Mouse (Mus musculus): ENCODE measurements around the gene Slx1b.
"Not testable (repeated sequence)": the region's sequence is repeated elsewhere in the genome, so short reads cannot be mapped to it uniquely, and the experiment has no call there.

Slx1b gene

GRCm38 (mm10) chr7:126676631-126677220 is 18.9 kb downstream of the Slx1b start:
- no peak for DNase-seq (ENCODE audit: low read depth, low spot score)

GRCm38 (mm10) chr7:126676207-126676606 is 19.4 kb downstream of the Slx1b start, which contains the start of gene Sult1a1:
Gene Sult1a1 (minus strand): TSS chr7:126676432.
- DNase-seq (ENCODE audit: low read depth, low spot score): no peak

DNA sequence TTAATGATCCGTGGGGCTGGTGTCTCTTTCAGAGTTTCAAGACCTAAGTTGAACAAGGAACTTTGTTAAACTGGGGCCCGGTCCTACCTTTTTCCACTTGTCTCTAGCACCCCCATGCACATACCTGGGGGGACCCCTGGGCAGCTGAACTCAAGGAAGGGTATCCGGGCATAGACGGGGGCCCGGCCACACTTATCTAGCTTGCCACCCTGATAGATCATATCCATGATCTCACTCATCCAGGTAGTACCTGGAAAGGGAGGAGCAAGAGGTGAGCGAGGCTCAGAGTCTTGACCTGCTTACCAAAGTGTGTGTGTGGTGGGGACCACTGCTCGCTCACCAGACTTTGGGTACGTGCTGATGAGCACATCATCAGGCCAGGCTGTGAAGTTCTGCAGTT is 20.5 kb downstream of the Slx1b start:
- no peak for DNase-seq (ENCODE audit: low read depth, low spot score)

DNA sequence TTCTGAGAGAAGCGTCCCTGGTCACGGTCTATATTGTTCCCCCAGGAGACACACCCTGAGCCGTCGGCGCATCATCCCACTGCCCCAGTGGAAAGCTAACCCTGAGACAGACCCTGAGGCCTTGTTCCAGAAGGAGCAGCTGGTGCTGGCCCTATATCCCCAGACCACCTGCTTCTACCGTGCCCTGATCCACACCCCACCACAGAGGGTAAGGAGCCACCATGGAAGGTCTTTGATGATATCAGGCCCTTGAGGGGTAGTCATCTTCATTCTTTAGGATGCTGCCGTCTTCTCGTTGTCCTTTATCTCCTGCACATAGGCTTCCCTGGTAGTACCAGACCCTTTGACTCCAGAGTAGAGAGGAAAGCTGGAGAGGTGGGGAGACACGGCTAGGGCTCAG is 23.5 kb downstream of the Slx1b start:
- no peak for DNase-seq (ENCODE audit: low read depth, low spot score)

DNA sequence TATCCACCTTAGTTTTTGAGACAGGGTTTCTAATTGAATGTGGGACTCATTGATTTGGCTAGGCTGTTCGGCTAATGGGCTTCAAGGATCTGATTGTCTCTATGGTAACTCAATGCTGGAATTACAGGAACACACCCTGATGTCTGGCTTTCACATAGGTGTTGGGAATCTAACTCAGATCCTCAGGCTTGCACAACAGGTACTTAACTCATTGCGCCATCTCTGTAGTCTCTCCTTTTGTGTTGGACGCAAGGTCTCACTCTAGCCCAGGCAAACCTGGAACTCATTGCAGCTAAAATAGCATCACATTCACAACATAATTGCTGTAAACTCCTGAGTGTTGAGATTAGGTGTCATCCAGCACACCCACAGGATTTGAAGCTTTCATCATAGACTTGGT is 25.4 kb downstream of the Slx1b start:
- DNase-seq (ENCODE audit: low read depth, low spot score): no peak

DNA sequence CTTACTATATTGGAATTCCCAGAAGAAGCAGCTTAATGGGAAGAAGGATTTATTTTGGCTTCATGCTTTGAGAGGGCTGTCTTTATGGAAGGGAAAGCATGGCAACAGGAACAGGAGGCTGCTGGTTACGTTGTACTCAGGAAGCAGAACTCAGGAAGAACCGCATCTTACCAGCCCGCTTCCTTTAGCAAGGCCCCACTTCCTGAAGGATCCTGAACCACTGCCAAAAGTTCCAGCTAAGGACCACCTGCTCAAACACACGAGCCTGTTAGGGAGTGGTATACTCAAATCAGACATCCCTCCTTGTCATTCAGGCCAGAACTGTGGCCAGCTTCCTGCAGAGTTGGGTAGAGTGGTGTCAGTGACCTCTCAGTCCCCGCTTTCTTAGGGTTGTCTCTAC is 27.1 kb downstream of the Slx1b start:
- no peak for DNase-seq (ENCODE audit: low read depth, low spot score)

- no peak for DNase-seq (ENCODE audit: low read depth, low spot score)
Observed at GRCm38 (mm10) chr7:126667495-126668090, 28.0 kb downstream of the Slx1b start.

GRCm38 (mm10) chr7:126665269-126665668 is 30.3 kb downstream of the Slx1b start:
- no peak for DNase-seq (ENCODE audit: low read depth, low spot score)

DNA sequence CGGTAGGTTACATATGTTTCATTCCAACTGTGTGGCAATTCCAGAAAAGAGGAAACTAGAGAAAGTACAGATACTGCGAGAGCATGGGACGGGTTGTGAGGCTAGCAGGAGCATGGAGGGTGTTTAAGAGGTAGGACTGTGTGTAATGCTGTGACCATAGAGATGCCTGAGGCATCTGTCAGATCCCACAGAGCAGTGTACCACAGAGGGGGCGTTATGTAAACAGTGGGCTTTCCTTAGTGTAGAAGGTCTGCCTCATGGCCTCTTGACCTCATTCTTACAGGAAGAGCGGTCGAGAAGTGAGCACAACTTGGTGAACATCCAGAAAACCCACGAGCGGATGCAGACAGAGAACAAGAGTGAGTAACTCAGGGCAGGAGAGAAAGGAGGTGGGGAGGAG is 31.9 kb downstream of the Slx1b start:
- no peak for DNase-seq (ENCODE audit: low read depth, low spot score)

GRCm38 (mm10) chr7:126659771-126660170 is 35.8 kb downstream of the Slx1b start:
- DNase-seq (ENCODE audit: low read depth, low spot score): no peak

GRCm38 (mm10) chr7:126657522-126657921 is 38.1 kb downstream of the Slx1b start:
- DNase-seq (ENCODE audit: low read depth, low spot score): no peak

GRCm38 (mm10) chr7:126655695-126656094 is 39.9 kb downstream of the Slx1b start:
- no peak for DNase-seq (ENCODE audit: low read depth, low spot score)

GRCm38 (mm10) chr7:126653991-126654390 is 41.6 kb downstream of the Slx1b start:
- no peak for DNase-seq (ENCODE audit: low read depth, low spot score)

- no peak for DNase-seq (ENCODE audit: low read depth, low spot score)
Observed at GRCm38 (mm10) chr7:126650852-126651251, 44.7 kb downstream of the Slx1b start.

GRCm38 (mm10) chr7:126649231-126650051 is 46.1 kb downstream of the Slx1b start, which contains the start of gene Sgf29:
Gene Sgf29 (plus strand): TSS chr7:126649309.
- DNase-seq (ENCODE audit: low read depth, low spot score): peak; percentile 88

- DNase-seq (ENCODE audit: low read depth, low spot score): no peak
Observed at GRCm38 (mm10) chr7:126648486-126648885, 47.1 kb downstream of the Slx1b start.

DNA sequence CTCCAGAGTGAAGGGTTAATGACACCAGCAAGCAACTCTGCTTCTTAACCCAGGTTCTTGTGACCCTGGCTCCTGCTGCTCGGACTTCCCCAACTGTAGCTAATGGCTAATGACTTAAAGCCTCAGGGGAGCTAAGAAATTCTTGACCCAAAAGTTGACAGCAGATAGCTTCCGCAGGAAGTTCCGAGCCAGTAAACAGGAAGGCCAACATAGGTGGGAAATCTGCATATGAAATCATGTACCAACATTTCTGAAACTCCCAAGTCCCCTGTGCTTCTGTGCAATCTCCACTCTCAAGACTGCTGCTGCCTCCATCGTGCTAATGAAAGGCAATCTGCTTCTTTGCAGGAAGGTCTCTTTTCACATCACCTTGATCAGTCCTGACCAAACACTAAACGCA is 49.9 kb downstream of the Slx1b start:
- DNase-seq (ENCODE audit: low read depth, low spot score): no peak

- DNase-seq (ENCODE audit: low read depth, low spot score): no peak
Observed at GRCm38 (mm10) chr7:126644914-126645313, 50.7 kb downstream of the Slx1b start.

DNA sequence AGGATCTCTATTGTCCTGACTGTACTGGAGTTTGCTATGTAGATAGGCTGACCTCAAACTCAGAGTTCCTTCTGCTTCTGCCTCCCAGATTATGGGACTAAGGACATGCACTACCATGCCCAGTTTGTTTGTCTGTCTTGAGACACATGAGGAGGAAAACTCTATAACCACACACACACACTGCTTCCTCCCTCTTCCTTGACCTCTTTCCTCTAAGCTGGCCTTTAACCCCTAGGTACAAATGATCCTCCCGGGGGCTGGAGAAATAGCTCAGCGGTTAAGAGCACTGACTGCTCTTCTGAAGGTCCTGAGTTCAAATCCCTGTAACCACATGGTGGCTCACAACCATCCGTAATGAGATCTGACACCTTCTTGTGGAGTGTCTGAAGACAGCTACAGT is 51.2 kb downstream of the Slx1b start:
- DNase-seq (ENCODE audit: low read depth, low spot score): no peak

- not testable (repeated sequence) for DNase-seq (ENCODE audit: low read depth, low spot score)
Observed at GRCm38 (mm10) chr7:126643244-126643617, 52.4 kb downstream of the Slx1b start.

- DNase-seq (ENCODE audit: low read depth, low spot score): no peak
Observed at GRCm38 (mm10) chr7:126642545-126643243, 52.9 kb downstream of the Slx1b start.

Data from brain, embryonic 18.5 days (tissue).